Mouse (Mus musculus): ENCODE results near the gene Strip1.

GRCm38 (mm10) chr3:107611394-107611793 is 20.1 kb downstream of the Strip1 start:
- TF ChIP-seq TAL1 (IDR thresholded peaks at IDR 0.05; ENCODE audit: low read length) (no peak), GATA1 (IDR thresholded peaks at IDR 0.05; ENCODE audit: low read length) (no peak)

Measured in erythroblast, embryonic 14.5 days (primary cell).